Mouse (Mus musculus): Measurements from ENCODE around the gene Itpr3.

Itpr3 gene

GRCm38 (mm10) chr17:27056812-27057516, at the start of gene Itpr3:
Itpr3 (plus strand) TSS chr17:27057304.
- DNase-seq, result peak; percentile 31

GRCm38 (mm10) chr17:27008277-27008676, 48.8 kb upstream of the Itpr3 start:
- DNase-seq, result no peak

GRCm38 (mm10) chr17:27011167-27011566, 45.9 kb upstream of the Itpr3 start:
- no peak for DNase-seq

GRCm38 (mm10) chr17:27011998-27012672, 45.0 kb upstream of the Itpr3 start:
- DNase-seq, result no peak

- DNase-seq, result peak; percentile 42
Measured at GRCm38 (mm10) chr17:27012909-27013308, 44.2 kb upstream of the Itpr3 start.

GRCm38 (mm10) chr17:27017564-27018499, 39.3 kb upstream of the Itpr3 start:
- DNase-seq, result peak; percentile 78

GRCm38 (mm10) chr17:27018555-27019196, 38.4 kb upstream of the Itpr3 start:
- peak; percentile 38 for DNase-seq

GRCm38 (mm10) chr17:27021076-27021475, 36.0 kb upstream of the Itpr3 start:
- no peak for DNase-seq

- no peak for DNase-seq
Measured at GRCm38 (mm10) chr17:27021736-27022135, 35.4 kb upstream of the Itpr3 start.

GRCm38 (mm10) chr17:27023342-27023741, 33.8 kb upstream of the Itpr3 start:
- no peak for DNase-seq

GRCm38 (mm10) chr17:27025326-27025902, 31.7 kb upstream of the Itpr3 start:
- no peak for DNase-seq

GRCm38 (mm10) chr17:27025951-27026350, 31.2 kb upstream of the Itpr3 start:
- no peak for DNase-seq

GRCm38 (mm10) chr17:27027460-27028283, 29.4 kb upstream of the Itpr3 start:
- no peak for DNase-seq

GRCm38 (mm10) chr17:27028284-27028795, 28.8 kb upstream of the Itpr3 start:
- peak; percentile 89 for DNase-seq

- no peak for DNase-seq
Measured at GRCm38 (mm10) chr17:27028909-27029308, 28.2 kb upstream of the Itpr3 start, which contains the start of gene Bak1. Bak1 (minus strand) TSS chr17:27029009.

- no peak for DNase-seq
Measured at GRCm38 (mm10) chr17:27029431-27029830, 27.7 kb upstream of the Itpr3 start.

GRCm38 (mm10) chr17:27030896-27031295, 26.2 kb upstream of the Itpr3 start:
- no peak for DNase-seq

GRCm38 (mm10) chr17:27032328-27032727, 24.8 kb upstream of the Itpr3 start:
- DNase-seq, result no peak

GRCm38 (mm10) chr17:27032869-27033268, 24.2 kb upstream of the Itpr3 start:
- peak; percentile 43 for DNase-seq

- DNase-seq, result no peak
Measured at GRCm38 (mm10) chr17:27036465-27036864, 20.6 kb upstream of the Itpr3 start.
